Mouse (Mus musculus) brown adipose tissue, adult 24 weeks (tissue): ENCODE results near the gene Bsg. TPM values are rescaled to one million over a fixed set of nuclear protein-coding genes. Genes with fewer than 3 reads are reported as not detected.

Source experiments
- H3K27ac ChIP-seq: fragments of 200-500 bp; replicated peaks from 2 replicates; pipeline ENCODE4 v1.5.1; 2012; ENCODE audit warnings: low read depth, mild to moderate bottlenecking, low read length
- H3K4me1 ChIP-seq: fragments of 200-500 bp; 2 replicates; pipeline ENCODE4 v1.6.1; 2012; ENCODE audit warnings: low read length, mixed read lengths; ENCODE audit not compliant: control insufficient read depth, insufficient read depth, insufficient read length
- H3K4me3 ChIP-seq: fragments of 200-500 bp; 2 replicates; pipeline ENCODE4 v1.5.1; 2012; ENCODE audit warnings: low read depth, mild to moderate bottlenecking, low read length, moderate library complexity; ENCODE audit not compliant: insufficient read depth
- polyA plus RNA-seq: library from polyadenylated mRNA; stranded (reverse); fragments of >200 nt; gene quantifications from 2 replicates; pipeline ENCODE4 v1.2.4, GENCODE M21; 2012; ENCODE audit not compliant: missing spikeins, insufficient read depth, insufficient read length

Bsg gene
- polyA plus RNA-seq, 1 experiment: 669 TPM

DNA sequence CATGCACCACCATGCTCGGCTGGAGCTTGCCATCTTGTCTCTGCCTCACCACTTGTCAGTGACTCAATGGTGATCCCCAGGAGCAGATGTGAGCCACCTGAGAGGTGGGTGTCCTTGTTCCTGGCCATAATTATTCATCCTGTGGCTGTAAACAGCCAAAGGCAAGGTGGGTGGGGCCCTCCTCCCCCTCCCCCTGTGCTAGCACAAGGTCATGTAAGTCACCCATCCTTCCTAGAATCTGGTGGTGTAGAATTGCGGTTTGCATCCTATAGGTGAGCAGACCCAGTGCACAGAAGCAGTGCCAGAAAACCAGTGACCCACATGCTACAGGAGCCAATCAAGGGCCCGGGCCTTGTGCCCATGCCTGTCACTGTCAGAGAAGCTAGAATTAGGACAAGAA is 31.2 kb upstream of the Bsg start:
- Histone ChIP-seq H3K4me1 (peaks cover 8% of the 10 kb centered on the region), H3K27ac (no peak overlapping the region), H3K4me3 (no peak overlapping the region)

DNA sequence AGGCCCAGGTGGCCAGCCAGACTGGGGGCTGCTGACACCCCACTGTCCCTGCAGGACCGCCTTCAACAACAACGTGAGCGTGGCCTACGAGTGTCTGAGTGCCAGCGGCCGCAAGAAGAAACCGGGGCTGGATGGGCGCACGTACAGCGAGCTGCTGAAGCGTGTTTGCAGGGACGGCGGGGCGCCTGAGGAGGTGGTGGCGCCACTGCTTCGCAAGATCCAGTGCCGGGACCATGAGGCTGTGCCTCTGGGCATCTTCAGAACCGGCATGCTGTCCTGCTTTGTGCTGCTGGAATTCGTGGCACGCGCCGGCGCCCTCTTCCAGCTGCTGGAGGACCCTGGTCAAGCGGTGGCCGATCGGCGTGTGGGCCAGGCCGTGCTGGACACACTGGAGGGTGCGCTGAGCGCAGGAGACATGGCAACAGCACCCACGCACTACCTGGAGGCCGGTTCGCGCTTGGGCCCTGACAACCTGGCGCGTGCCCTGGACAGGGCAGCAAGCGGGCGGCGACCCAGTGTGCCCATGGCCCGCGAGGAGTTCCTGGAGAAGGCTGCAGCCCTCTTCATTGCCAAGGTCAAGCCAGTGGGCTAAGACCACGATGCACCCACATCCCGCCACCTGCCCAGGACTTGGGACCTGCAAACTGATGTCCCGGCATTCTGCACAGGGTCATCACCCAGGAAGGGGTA is 28.8 kb upstream of the Bsg start:
- peaks cover 1% of the 10 kb centered on the region; the same call in 1 of the 2 replicates for H3K4me1 ChIP-seq
- H3K4me3 ChIP-seq: no peak overlapping the region
- H3K27ac ChIP-seq: no peak overlapping the region

DNA sequence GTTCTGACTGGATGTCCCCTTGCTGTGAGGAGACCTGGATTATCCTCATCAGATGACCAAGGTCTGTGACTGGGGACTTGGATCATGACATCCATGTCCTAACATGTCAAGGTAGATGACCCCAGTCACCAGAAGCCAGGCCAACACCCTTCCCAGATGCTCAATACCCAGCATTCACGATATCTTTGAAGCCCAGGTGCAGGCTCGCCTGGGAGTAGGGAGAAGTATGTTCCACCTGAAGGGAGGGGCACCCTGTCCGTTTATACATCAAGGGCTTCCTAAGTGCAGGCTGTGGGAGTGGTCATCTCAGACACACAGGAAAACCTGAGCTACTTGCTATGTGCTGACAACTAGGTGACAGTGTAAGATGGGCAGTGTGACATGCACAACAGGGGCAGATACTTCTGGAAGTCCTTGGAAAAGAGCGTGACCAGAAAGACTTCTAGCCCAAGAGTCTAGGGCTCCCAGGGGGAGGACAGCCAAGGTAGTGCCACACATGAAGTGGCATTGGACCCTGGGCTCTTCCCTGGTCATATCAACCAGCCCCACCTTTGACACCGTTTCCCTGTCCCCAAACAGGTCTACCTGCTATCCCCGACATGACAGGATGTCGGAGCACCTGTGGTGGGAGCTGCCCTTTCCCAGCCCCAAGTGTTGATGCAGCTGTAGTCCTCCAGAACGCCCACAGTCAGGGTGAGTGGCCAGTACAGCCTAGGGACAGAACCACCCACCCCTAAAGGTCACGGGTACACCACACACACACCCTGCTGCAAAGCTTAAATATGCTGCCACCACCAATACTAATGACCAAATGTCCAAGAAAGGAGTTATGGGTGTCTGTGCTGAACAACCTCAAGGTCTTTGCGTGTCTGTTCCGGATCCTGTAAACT is 23.4 kb upstream of the Bsg start:
- Histone ChIP-seq H3K4me1 (peaks cover 11% of the 10 kb centered on the region; the same call in 1 of the 2 replicates), H3K4me3 (peak overlapping the region; percentile 60), H3K27ac (peak overlapping the region; percentile 73)

DNA sequence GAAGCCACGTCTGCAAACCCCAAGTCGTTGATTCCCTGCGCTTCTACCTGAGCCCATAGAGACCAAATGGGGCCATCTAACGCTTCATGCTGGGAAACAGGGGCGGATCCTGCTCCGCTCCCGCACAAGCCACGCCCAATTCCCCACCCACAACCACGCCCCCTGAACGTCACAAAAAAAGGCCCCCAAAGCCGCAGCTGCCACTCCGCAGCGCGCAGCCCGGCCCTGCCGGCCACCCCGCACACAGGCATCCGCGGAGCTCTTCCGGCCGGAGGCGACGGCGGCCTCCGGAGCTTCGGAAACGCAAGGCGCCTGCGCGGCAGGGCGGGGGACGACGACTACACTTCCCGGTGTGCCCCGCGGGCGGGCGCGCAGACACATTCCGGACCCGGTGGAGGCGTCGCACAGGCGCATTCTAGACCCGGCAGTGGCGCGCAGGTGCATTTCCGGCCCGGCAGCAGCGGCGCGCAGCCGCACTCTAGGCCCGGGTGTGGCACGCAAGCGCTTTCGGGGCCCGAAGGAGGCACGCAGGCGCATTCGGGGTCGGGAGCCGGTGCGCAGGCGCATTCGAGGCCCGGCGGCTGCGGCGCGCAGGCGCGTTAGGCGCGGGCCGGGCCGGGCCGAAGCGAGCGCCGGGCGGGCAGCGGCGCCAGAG is 22.6 kb upstream of the Bsg start, which contains the start of gene Cdc34:
Gene Cdc34 (plus strand): TSS at position 605 of the 655 bp plus-strand sequence.
- Histone ChIP-seq H3K4me1 (peaks cover 11% of the 10 kb centered on the region; the same call in 1 of the 2 replicates), H3K27ac (peak within 1 kb of the TSS; percentile 97), H3K4me3 (peak within 1 kb of the TSS; percentile 94)

DNA sequence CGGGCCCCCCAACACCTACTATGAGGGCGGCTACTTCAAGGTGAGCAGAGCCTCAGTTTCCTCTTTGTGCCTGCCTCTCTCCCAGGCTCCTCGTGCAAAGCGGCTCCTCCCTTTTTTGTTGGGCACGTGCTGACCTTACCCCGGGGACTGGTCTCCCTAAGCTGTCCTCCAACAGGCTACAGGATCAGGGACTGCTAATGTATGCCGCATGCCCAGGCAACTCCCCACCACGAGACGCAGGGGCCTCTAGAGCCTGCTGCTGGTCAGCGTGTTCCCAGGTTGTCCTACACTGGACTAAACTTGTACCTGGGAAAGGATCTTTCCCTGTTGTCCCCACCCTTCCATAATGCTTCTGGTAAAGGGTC is 21.8 kb upstream of the Bsg start:
- peak overlapping the region; percentile 97 for H3K27ac ChIP-seq
- peak overlapping the region; percentile 94 for H3K4me3 ChIP-seq
- peaks cover 11% of the 10 kb centered on the region; the same call in 1 of the 2 replicates for H3K4me1 ChIP-seq

DNA sequence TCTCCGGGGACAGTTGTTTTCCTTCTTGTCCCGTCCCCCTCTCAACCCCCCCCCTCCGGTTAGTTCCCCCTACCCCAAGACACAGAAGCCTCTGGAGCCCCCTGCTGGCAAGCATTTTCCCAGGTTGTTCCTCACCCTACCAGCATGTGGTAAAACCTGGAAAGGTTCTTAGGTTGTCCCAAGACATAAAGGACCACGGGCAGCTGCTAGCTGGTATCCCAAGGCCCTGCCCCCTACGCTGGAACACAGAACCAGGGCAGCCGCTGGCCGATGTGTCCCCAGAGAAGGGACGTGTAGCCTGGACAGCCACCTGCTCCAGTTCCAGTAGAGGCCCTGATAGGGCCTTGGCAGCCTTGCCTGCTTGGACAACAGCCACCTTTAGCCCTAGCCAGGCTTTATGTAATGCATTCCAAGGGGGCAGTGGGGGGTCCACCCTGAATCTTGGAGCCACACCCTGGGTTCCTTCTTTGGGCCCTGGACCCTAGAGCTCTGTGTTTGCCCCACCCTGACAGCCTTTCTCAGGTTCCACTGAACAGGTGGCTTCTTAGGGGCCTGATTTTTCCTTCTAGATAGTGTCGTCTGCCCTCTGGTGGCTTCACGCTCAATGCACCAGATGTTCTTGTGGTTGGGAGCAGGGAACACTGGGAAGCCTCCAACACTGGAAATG is 21.2 kb upstream of the Bsg start:
- Histone ChIP-seq H3K4me3 (peak overlapping the region; percentile 94), H3K27ac (peak overlapping the region; percentile 97)

DNA sequence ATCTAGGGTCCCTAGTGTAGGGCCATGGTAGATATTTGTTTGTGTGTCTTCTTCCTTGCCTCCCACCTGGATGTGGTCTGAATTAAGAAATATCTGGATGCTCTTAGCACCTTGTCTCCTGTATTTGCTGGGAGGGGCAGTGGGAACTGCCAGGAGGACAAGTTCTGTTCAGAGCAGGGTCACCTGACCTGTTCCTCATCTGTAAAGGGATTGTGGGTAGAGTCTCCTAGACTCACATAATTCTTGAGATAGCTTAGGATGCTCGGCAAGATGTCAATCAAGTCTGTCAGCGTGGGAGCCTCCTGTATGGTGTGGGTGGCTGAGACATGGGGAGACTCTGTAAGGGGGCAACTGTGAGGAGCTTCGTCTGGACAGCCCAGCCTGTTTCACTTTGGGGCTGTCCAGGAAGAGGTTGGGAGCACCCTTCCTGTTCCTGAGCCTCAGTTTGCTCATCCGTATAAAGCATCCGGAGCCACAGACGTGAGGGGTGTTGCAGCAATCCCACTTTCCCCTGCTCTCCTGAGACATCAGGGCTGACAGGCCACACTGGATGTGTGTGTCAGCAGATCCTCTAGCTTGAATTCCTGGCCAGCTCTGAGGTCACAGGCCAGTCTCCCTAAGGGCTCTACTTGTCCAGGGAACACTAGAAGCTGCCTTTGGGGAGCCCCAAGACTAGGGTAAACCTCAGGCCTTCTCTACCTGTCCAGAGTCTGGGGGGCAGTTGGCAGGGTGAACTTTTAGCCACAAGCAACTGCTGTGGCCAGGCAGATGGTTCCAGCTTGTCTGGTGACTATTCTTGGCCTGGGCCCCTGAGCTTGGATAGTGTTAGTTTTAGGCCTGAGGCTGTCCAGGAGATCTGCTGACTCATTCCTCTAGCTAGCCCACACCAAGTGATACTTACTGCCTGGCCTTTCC is 20.3 kb upstream of the Bsg start:
- Histone ChIP-seq H3K27ac (peak overlapping the region; percentile 97), H3K4me1 (peaks cover 11% of the 10 kb centered on the region; the same call in 1 of the 2 replicates), H3K4me3 (peak overlapping the region; percentile 94)

More for the DNA sequence above, 21.2 kb upstream of the Bsg start:
- peaks cover 11% of the 10 kb centered on the region; the same call in 1 of the 2 replicates for H3K4me1 ChIP-seq

DNA sequence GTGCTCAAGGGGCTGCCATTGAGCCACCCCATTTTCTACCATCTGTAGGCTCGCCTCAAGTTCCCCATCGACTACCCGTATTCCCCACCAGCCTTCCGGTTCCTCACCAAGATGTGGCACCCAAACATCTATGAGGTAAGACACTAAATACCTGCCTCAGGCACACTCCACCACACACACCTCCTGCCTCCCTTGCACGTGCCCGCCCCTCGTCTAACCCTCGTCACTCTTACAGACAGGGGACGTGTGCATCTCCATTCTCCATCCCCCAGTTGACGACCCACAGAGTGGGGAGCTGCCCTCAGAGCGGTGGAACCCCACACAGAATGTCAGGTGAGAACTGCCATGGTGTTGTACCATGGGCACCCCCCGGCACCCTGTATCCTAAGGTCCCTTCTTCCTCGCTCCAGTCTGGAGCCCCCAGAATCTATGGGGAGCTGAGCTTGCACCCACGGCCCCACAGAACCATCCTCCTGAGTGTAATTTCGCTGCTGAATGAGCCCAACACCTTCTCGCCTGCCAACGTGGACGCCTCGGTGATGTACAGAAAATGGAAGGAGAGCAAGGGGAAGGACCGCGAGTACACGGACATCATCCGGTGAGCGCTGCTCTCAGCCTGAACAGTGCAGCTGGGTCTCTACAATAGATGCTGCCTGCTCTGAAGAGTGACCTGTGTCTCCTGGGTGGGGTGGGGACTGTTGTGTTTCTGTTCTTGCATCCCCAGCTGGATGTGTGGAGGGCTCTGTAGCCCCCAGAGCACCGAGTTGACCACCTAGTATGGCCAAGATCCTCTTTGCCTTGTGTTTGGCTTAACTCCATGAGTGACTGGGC is 19.3 kb upstream of the Bsg start:
- peak overlapping the region; percentile 97 for H3K27ac ChIP-seq
- no peak overlapping the region for H3K4me3 ChIP-seq

DNA sequence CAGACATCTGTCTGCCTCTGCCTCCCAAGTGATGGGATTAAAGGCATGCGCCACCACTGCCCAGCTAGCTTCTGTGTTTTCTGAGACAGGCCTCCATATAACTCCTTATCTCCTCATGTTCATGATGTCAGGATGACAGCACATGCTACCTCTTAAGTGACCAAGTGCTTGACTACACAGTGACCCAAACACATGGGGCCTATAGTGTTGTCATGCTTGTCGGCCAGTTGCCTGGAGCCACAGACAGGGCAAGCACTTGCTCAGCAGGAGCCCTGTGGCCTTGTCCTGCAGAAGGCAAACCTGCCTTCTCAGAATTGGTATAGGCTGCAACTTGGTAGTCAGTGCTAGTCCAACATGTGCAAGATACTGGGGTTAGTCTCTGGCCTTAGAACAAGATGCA is 18.1 kb upstream of the Bsg start:
- Histone ChIP-seq H3K27ac (no peak overlapping the region), H3K4me3 (no peak overlapping the region)

More for the DNA sequence above, 19.3 kb upstream of the Bsg start:
- peaks cover 11% of the 10 kb centered on the region; the same call in 1 of the 2 replicates for H3K4me1 ChIP-seq

DNA sequence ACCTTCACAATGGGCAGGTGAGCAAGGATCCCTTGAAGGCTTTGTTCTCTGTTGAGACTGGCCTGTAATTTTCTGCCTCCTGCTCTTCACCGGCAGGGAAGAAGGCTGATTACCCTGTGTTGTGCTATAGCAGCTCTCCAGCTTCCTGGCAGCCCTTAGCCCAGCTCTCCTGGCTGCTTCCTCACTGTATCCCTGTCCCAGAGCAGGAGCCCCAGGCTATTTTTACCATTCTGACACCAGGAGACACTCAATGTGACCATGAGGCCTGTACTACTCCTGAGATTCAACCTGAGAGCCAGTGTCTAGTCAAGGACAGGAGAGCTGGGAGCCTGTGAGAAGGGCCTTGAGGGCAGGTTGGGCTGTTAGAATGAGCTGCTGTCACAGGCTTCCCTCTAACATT is 17.6 kb upstream of the Bsg start:
- Histone ChIP-seq H3K4me1 (peaks cover 8% of the 10 kb centered on the region; the same call in 1 of the 2 replicates), H3K4me3 (no peak overlapping the region), H3K27ac (no peak overlapping the region)

More for the DNA sequence above, 18.1 kb upstream of the Bsg start:
- peaks cover 8% of the 10 kb centered on the region; the same call in 1 of the 2 replicates for H3K4me1 ChIP-seq

DNA sequence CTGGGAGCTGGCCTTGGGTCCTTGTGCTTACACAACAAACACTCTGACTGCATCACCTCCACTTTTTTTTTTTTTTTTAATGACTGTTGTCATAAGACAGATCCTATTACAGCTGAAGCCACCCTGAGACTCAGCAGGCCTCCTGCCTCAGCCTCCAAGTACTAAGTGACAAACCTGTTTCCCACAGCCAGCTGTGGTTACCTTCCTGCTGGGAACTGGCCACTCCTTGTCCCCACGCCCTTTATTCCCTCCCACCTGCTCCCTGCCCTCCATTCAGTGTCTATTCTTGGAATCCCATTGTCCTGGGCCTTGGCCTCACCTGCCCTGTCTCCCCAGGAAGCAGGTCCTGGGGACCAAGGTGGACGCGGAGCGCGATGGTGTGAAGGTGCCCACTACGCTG is 16.8 kb upstream of the Bsg start:
- H3K4me3 ChIP-seq: no peak overlapping the region
- H3K4me1 ChIP-seq: peaks cover 8% of the 10 kb centered on the region; the same call in 1 of the 2 replicates
- H3K27ac ChIP-seq: no peak overlapping the region

DNA sequence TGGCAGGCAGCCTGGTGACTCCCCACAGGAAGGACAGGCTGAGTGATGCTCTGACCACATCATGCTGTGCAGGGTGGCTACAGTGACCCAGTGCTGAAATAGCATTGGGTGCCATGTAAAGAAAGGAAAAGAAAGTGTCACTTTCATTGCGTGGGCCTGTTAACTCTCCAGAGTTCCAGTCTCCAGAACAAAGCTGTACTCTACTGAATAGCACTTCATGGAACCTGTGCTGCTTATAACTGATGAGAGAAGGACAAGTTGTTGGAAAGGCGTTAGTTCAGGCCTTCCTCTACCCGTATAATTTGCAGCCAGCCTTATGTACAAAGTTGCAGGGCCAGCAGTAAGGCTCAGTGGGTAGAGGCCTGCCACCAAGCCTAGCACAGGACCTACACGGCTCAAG is 15.6 kb upstream of the Bsg start, which contains the start of gene Gzmm:
Gene Gzmm (plus strand): TSS at position 301 of the 400 bp plus-strand sequence.
- Histone ChIP-seq H3K4me1 (peaks cover 7% of the 10 kb centered on the region; the same call in 1 of the 2 replicates), H3K4me3 (no peak within 1 kb of the TSS), H3K27ac (no peak within 1 kb of the TSS)

DNA sequence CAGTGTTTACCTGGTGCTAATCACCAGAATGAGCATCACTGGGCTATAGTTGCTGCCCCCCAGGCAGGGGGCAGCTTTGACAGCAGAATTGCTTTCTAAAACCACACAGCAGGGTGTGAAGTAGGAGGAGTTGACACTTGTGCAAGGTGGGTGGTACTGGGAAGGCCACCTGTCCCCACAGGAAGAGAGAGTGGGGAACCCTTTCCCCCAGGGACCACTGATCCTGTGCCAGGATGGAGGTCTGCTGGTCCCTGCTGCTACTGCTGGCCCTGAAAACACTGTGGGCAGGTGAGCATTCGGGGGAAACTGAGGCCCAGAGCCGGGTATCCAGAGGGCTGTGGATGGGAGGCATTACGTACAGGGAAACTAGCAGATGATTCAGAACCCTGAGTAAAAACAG is 15.1 kb upstream of the Bsg start:
- H3K4me1 ChIP-seq: peaks cover 4% of the 10 kb centered on the region; the same call in 1 of the 2 replicates
- H3K4me3 ChIP-seq: no peak overlapping the region
- no peak overlapping the region for H3K27ac ChIP-seq
